Mouse (Mus musculus) embryonic facial prominence, embryonic 12.5 days (tissue): ENCODE results near the gene Nxnl1. TPM values are rescaled to one million over a fixed set of nuclear protein-coding genes. Genes with fewer than 3 reads are reported as not detected.
"Not testable (repeated sequence)": the region's sequence is repeated elsewhere in the genome, so short reads cannot be mapped to it uniquely, and the experiment has no call there.

Experiments used
- ATAC-seq: fragments of 200-750 bp; cut with Nextera tagmentation; 2 replicates; pipeline ENCODE4 v1.8.0; 2017; ENCODE audit not compliant: insufficient number of reproducible peaks, insufficient read depth, low FRiP score, low TSS enrichment
- H3K27ac ChIP-seq: fragments of 300-500 bp; sonication (generic); 2 replicates; pipeline ENCODE4 v1.5.1; 2016; ENCODE audit warnings: mild to moderate bottlenecking
- H3K27me3 ChIP-seq: fragments of 300-500 bp; sonication (generic); 2 replicates; pipeline ENCODE4 v1.6.1; 2016; ENCODE audit warnings: mild to moderate bottlenecking, moderate library complexity
- H3K36me3 ChIP-seq: fragments of 300-500 bp; sonication (generic); 2 replicates; pipeline ENCODE4 v1.6.1; 2016; ENCODE audit warnings: mild to moderate bottlenecking
- H3K4me1 ChIP-seq: fragments of 300-500 bp; sonication (generic); 2 replicates; pipeline ENCODE4 v1.6.1; 2016
- H3K4me2 ChIP-seq: fragments of 300-500 bp; sonication (generic); replicated peaks from 2 replicates; pipeline ENCODE4 v1.6.1; 2016; ENCODE audit warnings: mild to moderate bottlenecking, moderate library complexity
- H3K4me3 ChIP-seq: fragments of 300-500 bp; sonication (generic); 2 replicates; pipeline ENCODE4 v1.5.1; 2016; ENCODE audit warnings: mild to moderate bottlenecking
- H3K9ac ChIP-seq: fragments of 300-500 bp; sonication (generic); 2 replicates; pipeline ENCODE4 v1.6.1; 2016; ENCODE audit warnings: mild to moderate bottlenecking, moderate library complexity
- H3K9me3 ChIP-seq: fragments of 300-500 bp; sonication (generic); 2 replicates; pipeline ENCODE4 v1.6.1; 2016; ENCODE audit warnings: mild to moderate bottlenecking, moderate library complexity
- WGBS: fragments of 180-500 bp; shearing (Covaris S2); methylation state at CpG from one replicate; pipeline ENCODE4 v1.1.7; 2016; 5-methylcytosine and 5-hydroxymethylcytosine counted together
- polyA plus RNA-seq: library from polyadenylated mRNA; unstranded; fragments of >200 nt; fragmentation: Nextera tagmentation; extraction: Ambion mirVana; gene quantifications from 2 replicates; pipeline ENCODE4 v1.2.1, GENCODE M21; 2016

Gene Nxnl1
- polyA plus RNA-seq, 1 experiment from 2014 or later = not detected

- no peak for ATAC-seq
- Histone ChIP-seq H3K9me3 (no peaks in the 10 kb centered on the region), H3K4me2 (no peak overlapping the region), H3K4me1 (peaks cover 3% of the 10 kb centered on the region; the same call in 1 of the 2 replicates), H3K27me3 (peaks cover 4% of the 10 kb centered on the region), H3K36me3 (peaks cover 25% of the 10 kb centered on the region), H3K27ac (no peak overlapping the region), H3K4me3 (no peak overlapping the region), H3K9ac (no peak overlapping the region)
- WGBS = 65% methylated on average over 7 of the region's 7 CpGs
Measured at GRCm38 (mm10) chr8:71550754-71551153, 15.6 kb downstream of the Nxnl1 start.

- WGBS = 84% methylated on average over 7 of the region's 7 CpGs
Measured at GRCm38 (mm10) chr8:71547590-71547989, 18.8 kb downstream of the Nxnl1 start.

GRCm38 (mm10) chr8:71545053-71545452, 21.3 kb downstream of the Nxnl1 start:
- Histone ChIP-seq H3K27ac (no peak overlapping the region), H3K4me1 (peaks cover 8% of the 10 kb centered on the region), H3K9me3 (no peaks in the 10 kb centered on the region), H3K9ac (no peak overlapping the region), H3K4me2 (no peak overlapping the region), H3K36me3 (peaks cover 32% of the 10 kb centered on the region), H3K27me3 (no peaks in the 10 kb centered on the region), H3K4me3 (no peak overlapping the region)
- 88% methylated on average over 11 of the region's 11 CpGs for WGBS
- ATAC-seq = no peak

More at GRCm38 (mm10) chr8:71547590-71547989, 18.8 kb downstream of the Nxnl1 start:
- ATAC-seq = no peak
- Histone ChIP-seq H3K9ac (no peak overlapping the region), H3K27me3 (no peaks in the 10 kb centered on the region), H3K27ac (no peak overlapping the region), H3K36me3 (peaks cover 32% of the 10 kb centered on the region), H3K4me3 (no peak overlapping the region), H3K4me1 (peaks cover 8% of the 10 kb centered on the region), H3K4me2 (no peak overlapping the region), H3K9me3 (no peaks in the 10 kb centered on the region)

GRCm38 (mm10) chr8:71543755-71544154, 22.6 kb downstream of the Nxnl1 start:
- H3K4me3 ChIP-seq = peak overlapping the region; percentile 91
- H3K9ac ChIP-seq = peak overlapping the region; percentile 87; the same call in 1 of the 2 replicates
- H3K4me2 ChIP-seq = peak overlapping the region; percentile 89
- 0 out of 2 replicates have a peak, but pooled peaks cover 3% of the 10 kb centered on the region for H3K27me3 ChIP-seq
- H3K9me3 ChIP-seq = no peaks in the 10 kb centered on the region
- peaks cover 32% of the 10 kb centered on the region for H3K36me3 ChIP-seq
- no peak for ATAC-seq
- H3K4me1 ChIP-seq = peaks cover 8% of the 10 kb centered on the region
- 87% methylated on average over 9 of the region's 9 CpGs for WGBS
- H3K27ac ChIP-seq = no peak overlapping the region

GRCm38 (mm10) chr8:71542632-71543343, 23.6 kb downstream of the Nxnl1 start, which contains the start of gene Mvb12a:
Gene Mvb12a (plus strand): TSS chr8:71542922.
- H3K36me3 ChIP-seq = peaks cover 25% of the 10 kb centered on the region
- peak within 1 kb of the TSS; percentile 91 for H3K4me3 ChIP-seq
- peak within 1 kb of the TSS; percentile 87 for H3K9ac ChIP-seq
- peak within 1 kb of the TSS; percentile 89 for H3K4me2 ChIP-seq
- peak; percentile 87 for ATAC-seq
- no peaks in the 10 kb centered on the region for H3K9me3 ChIP-seq
- 0 out of 2 replicates have a peak, but pooled peaks cover 3% of the 10 kb centered on the region for H3K27me3 ChIP-seq
- 0 out of 2 replicates have a peak within 1 kb of the TSS, but pooled peaks have one; percentile 33 for H3K27ac ChIP-seq
- WGBS = under 1% methylated on average over 54 of the region's 55 CpGs
- peaks cover 11% of the 10 kb centered on the region for H3K4me1 ChIP-seq

GRCm38 (mm10) chr8:71537028-71537867, 29.2 kb downstream of the Nxnl1 start, which contains the start of gene Bst2:
Gene Bst2 (minus strand): TSS chr8:71537456.
- Histone ChIP-seq H3K27me3 (0 out of 2 replicates have a peak, but pooled peaks cover 9% of the 10 kb centered on the region), H3K4me3 (peak within 1 kb of the TSS; percentile 37), H3K4me2 (peak within 1 kb of the TSS; percentile 51), H3K4me1 (peaks cover 5% of the 10 kb centered on the region), H3K9me3 (no peaks in the 10 kb centered on the region), H3K36me3 (no peaks in the 10 kb centered on the region), H3K27ac (no peak within 1 kb of the TSS), H3K9ac (no peak within 1 kb of the TSS)
- ATAC-seq = peak; percentile 31; the same call in 1 of the 2 replicates
- 2% methylated on average over 37 of the region's 37 CpGs for WGBS

- Histone ChIP-seq H3K9ac (no peak overlapping the region), H3K4me3 (no peak overlapping the region), H3K4me1 (peaks cover 5% of the 10 kb centered on the region), H3K4me2 (no peak overlapping the region), H3K9me3 (no peaks in the 10 kb centered on the region), H3K27ac (no peak overlapping the region), H3K36me3 (no peaks in the 10 kb centered on the region), H3K27me3 (0 out of 2 replicates have a peak, but pooled peaks cover 9% of the 10 kb centered on the region)
- WGBS = 65% methylated on average over 5 of the region's 5 CpGs
- no peak for ATAC-seq
Measured at GRCm38 (mm10) chr8:71535663-71536062, 30.7 kb downstream of the Nxnl1 start.

GRCm38 (mm10) chr8:71534263-71534810, 32.1 kb downstream of the Nxnl1 start:
- no peak overlapping the region for H3K4me3 ChIP-seq
- peaks cover 5% of the 10 kb centered on the region for H3K4me1 ChIP-seq
- no peak overlapping the region for H3K9ac ChIP-seq
- no peaks in the 10 kb centered on the region for H3K9me3 ChIP-seq
- 33% methylated on average over 3 of the region's 3 CpGs for WGBS
- H3K27ac ChIP-seq = no peak overlapping the region
- no peak for ATAC-seq
- H3K27me3 ChIP-seq = 0 out of 2 replicates have a peak, but pooled peaks cover 8% of the 10 kb centered on the region
- no peak overlapping the region for H3K4me2 ChIP-seq
- H3K36me3 ChIP-seq = no peaks in the 10 kb centered on the region

GRCm38 (mm10) chr8:71530735-71531467, 35.5 kb downstream of the Nxnl1 start:
- 59% methylated on average over 6 of the region's 12 CpGs for WGBS
- ATAC-seq = not testable (repeated sequence)

GRCm38 (mm10) chr8:71528362-71529073, 37.9 kb downstream of the Nxnl1 start:
- Histone ChIP-seq H3K4me2 (no peak overlapping the region), H3K36me3 (no peaks in the 10 kb centered on the region), H3K4me3 (no peak overlapping the region), H3K27me3 (peaks cover 36% of the 10 kb centered on the region), H3K4me1 (peaks cover 7% of the 10 kb centered on the region; the same call in 1 of the 2 replicates), H3K27ac (peak overlapping the region; percentile 61; the same call in 1 of the 2 replicates), H3K9me3 (no peaks in the 10 kb centered on the region), H3K9ac (no peak overlapping the region)
- ATAC-seq = no peak
- 69% methylated on average over 11 of the region's 11 CpGs for WGBS

More at GRCm38 (mm10) chr8:71530735-71531467, 35.5 kb downstream of the Nxnl1 start:
- peaks cover 16% of the 10 kb centered on the region for H3K27me3 ChIP-seq
- not testable (repeated sequence) for H3K4me3 ChIP-seq, H3K4me1 ChIP-seq, H3K9ac ChIP-seq, H3K4me2 ChIP-seq, H3K36me3 ChIP-seq, H3K27ac ChIP-seq, H3K9me3 ChIP-seq
